Mouse (Mus musculus) frontal cortex, adult (tissue): ENCODE measurements around the gene Gm5930.
"Not testable (repeated sequence)": the region's sequence is repeated elsewhere in the genome, so short reads cannot be mapped to it uniquely, and the experiment has no call there.

Source experiments
- ATAC-seq: cut with Nextera tagmentation; 2 replicates; pipeline ENCODE4 v1.9.2; 2017; ENCODE audit warnings: mild to moderate bottlenecking, moderate library complexity, mixed read lengths; ENCODE audit not compliant: low TSS enrichment

Gm5930 gene

DNA sequence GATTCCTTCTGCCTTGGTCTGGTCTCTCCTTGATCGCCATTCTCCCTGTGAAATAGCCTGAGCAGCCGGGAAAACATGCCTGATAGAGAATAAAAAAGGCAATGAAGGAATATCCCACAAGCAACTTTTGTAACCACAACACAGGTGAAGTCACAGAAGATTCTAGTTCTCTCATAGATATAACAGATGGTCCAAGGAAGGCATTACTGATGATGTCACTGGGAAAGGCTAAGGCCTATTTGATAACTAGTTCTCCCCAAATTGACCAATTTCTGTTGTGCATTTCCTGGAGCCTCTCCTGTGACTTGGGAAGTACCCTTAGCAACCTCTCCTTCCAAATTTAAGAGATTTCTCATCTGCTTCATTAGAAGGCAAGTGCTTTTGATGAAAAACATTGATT lies at the start of gene Gm5930:
TSS of gene Gm5930 (minus strand) at position 101 of the 400 bp plus-strand sequence.
- ATAC-seq = not testable (repeated sequence)

DNA sequence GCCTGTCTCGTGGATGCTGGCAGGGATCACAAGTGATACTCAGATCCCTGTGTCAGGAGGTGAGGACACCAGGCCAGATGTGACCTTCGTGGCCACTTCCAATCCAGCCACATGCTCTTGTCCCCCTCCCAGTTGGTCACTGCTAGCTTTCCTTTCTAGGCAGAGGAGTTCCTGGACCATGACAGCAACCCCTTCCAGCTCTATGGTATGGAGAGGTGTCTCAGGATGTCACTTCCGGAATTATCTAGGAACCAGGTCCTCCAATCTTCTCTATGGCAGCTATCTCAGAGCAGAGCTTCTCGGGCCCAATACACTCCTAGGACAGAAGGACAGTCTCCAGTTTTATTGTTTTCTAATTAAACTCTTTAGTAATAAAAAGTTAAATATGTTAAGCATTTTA lies 45.8 kb upstream of the Gm5930 start:
- ATAC-seq = not testable (repeated sequence)

DNA sequence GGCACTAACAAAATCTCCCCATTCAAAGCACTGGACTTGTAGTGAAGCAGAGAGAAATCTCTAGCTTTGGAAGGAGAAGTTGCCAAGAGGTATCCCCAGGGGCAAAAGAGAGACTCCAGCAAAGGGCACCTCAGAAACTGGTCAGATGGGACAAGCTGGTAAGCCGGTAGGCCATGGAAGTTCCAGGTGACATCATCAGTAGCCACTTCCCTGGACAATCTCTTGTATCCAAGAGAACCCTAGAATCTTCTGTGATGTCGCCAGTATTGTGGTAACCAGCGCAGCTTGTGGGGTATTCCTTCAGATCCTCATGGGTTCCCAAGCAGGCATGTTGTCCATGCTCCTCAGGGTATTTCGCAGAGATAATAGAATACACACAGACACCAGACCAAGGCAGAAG lies 26.7 kb upstream of the Gm5930 start, which contains the start of gene Gm8229:
TSS of gene Gm8229 (plus strand) at position 301 of the 400 bp plus-strand sequence.
- not testable (repeated sequence) for ATAC-seq

DNA sequence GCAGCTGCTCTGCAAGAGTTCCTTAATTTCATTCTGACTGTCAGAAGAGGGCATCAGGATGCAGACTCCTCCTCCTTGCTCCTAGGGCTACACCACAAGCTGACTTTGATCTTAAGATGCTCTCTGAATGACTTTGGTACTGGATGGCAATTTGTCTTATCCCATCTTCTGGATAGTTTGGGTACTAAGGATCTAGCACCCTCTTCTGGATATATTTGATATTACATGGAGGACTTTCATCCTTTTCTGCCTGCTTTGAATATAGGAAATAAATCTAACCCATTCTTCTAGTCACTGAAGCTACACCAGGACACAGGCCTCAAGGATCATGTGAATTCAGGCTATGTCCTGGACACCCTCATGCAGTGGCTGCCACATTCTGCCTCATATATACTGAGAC lies 23.9 kb upstream of the Gm5930 start:
- not testable (repeated sequence) for ATAC-seq

DNA sequence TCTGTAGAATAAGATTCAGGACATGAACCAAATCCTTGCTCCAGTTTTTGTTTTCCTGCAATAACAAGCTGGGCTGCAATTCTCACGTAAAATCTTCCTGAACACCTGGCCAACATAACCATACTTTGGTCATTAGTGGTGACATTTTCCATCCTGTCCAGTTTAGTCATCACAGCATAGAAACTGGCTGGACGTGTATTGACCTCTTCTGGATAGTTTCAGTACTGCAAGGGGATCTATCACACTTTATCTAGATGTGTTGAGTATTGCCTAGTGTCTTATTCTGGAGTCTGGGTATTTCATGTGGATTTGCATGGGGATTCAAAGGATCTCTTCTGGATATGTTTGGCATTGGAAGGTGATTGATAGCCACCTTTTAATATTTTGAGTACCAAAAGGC lies 23.0 kb upstream of the Gm5930 start:
- not testable (repeated sequence) for ATAC-seq

DNA sequence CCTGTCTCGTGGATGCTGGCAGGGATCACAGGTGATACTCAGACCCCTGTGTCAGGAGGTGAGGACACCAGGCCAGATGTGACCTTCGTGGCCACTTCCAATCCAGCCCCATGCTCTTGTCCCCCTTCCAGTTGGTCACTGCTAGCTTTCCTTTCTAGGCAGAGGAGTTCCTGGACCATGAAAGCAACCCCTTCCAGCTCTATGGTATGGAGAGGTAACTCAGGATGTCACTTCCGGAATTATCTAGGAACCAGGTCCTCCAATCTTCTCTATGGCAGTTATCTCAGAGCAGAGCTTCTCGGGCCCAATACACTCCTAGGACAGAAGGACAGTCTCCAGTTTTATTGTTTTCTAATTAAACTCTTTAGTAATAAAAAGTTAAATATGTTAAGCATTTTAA lies 26.3 kb downstream of the Gm5930 start:
- ATAC-seq = not testable (repeated sequence)

DNA sequence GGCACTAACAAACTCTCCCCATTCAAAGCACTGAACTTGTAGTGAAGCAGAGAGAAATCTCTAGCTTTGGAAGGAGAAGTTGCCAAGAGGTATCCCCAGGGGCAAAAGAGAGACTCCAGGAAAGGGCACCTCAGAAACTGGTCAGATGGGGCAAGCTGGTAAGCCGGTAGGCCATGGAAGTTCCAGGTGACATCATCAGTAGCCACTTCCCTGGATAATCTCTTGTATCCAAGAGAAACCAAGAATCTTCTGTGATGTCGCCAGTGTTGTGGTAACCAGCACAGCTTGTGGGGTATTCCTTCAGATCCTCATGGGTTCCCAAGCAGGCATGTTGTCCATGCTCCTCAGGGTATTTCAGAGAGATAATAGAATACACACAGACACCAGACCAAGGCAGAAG lies 53.1 kb downstream of the Gm5930 start, which contains the start of gene Gm8220:
TSS of gene Gm8220 (plus strand) at position 301 of the 400 bp plus-strand sequence.
- ATAC-seq = not testable (repeated sequence)
